Mouse (Mus musculus) macrophage (primary cell): ENCODE measurements around the gene Hdac4. TPM values are rescaled to one million over a fixed set of nuclear protein-coding genes. Genes with fewer than 3 reads are reported as not detected.

ENCODE experiments used
- H3K27ac ChIP-seq: fragments of 350-480 bp; formaldehyde crosslinking; 2 replicates; pipeline ENCODE4 v1.9.0; 2021
- H3K36me3 ChIP-seq: fragments of 350-480 bp; formaldehyde crosslinking; 2 replicates; pipeline ENCODE4 v1.9.0; 2021; ENCODE audit errors: inconsistent target
- H3K4me3 ChIP-seq: fragments of 350-480 bp; formaldehyde crosslinking; 2 replicates; pipeline ENCODE4 v1.9.0; 2021; ENCODE audit errors: inconsistent target
- H3K79me2 ChIP-seq: fragments of 350-480 bp; formaldehyde crosslinking; 2 replicates; pipeline ENCODE4 v1.9.0; 2021; ENCODE audit errors: inconsistent target
- WGBS: methylation state at CpG from one replicate; pipeline ENCODE4 v1.1.7; 2026; ENCODE audit warnings: inconsistent platforms; ENCODE audit not compliant: missing documents; 5-methylcytosine and 5-hydroxymethylcytosine counted together
- polyA plus RNA-seq: library from polyadenylated mRNA; stranded (reverse); fragments of 250-400 nt; gene quantifications from 3 replicates; pipeline ENCODE4 v1.2.4, GENCODE M21; 2018; ENCODE audit warnings: inconsistent platforms

Hdac4 gene
- polyA plus RNA-seq, 1 experiment from 2014 or later: 2.6 TPM

GRCm38 (mm10) chr1:92169776-92170055 lies 25.8 kb downstream of the Hdac4 start:
- peaks cover 100% of the 10 kb centered on the region for H3K79me2 ChIP-seq
- H3K27ac ChIP-seq: no peak overlapping the region
- no peaks in the 10 kb centered on the region for H3K36me3 ChIP-seq
- no peak overlapping the region for H3K4me3 ChIP-seq

GRCm38 (mm10) chr1:92168900-92169775 lies 26.4 kb downstream of the Hdac4 start:
- H3K36me3 ChIP-seq: no peaks in the 10 kb centered on the region
- H3K79me2 ChIP-seq: peaks cover 100% of the 10 kb centered on the region
- WGBS: 90% methylated on average over 4 of the region's 4 CpGs
- H3K27ac ChIP-seq: no peak overlapping the region
- no peak overlapping the region for H3K4me3 ChIP-seq

GRCm38 (mm10) chr1:92163932-92164331 lies 31.6 kb downstream of the Hdac4 start:
- Histone ChIP-seq H3K36me3 (no peaks in the 10 kb centered on the region), H3K79me2 (peaks cover 90% of the 10 kb centered on the region), H3K27ac (no peak overlapping the region), H3K4me3 (no peak overlapping the region)
- WGBS: 100% methylated on average over 1 of the region's 1 CpGs

GRCm38 (mm10) chr1:92159804-92160203 lies 35.7 kb downstream of the Hdac4 start:
- H3K4me3 ChIP-seq: no peak overlapping the region
- no peak overlapping the region for H3K27ac ChIP-seq
- 80% methylated on average over 2 of the region's 4 CpGs for WGBS
- H3K36me3 ChIP-seq: no peaks in the 10 kb centered on the region
- peaks cover 82% of the 10 kb centered on the region for H3K79me2 ChIP-seq

GRCm38 (mm10) chr1:92150201-92150600 lies 45.3 kb downstream of the Hdac4 start:
- H3K27ac ChIP-seq: no peak overlapping the region
- no peak overlapping the region for H3K4me3 ChIP-seq
- H3K36me3 ChIP-seq: no peaks in the 10 kb centered on the region
- WGBS: 85% methylated on average over 1 of the region's 1 CpGs
- peaks cover 13% of the 10 kb centered on the region; the same call in 1 of the 2 replicates for H3K79me2 ChIP-seq

GRCm38 (mm10) chr1:92148527-92148926 lies 47.0 kb downstream of the Hdac4 start:
- H3K27ac ChIP-seq: no peak overlapping the region
- H3K4me3 ChIP-seq: no peak overlapping the region
- no peaks in the 10 kb centered on the region for H3K36me3 ChIP-seq
- WGBS: 100% methylated on average over 1 of the region's 1 CpGs
- peaks cover 5% of the 10 kb centered on the region; the same call in 1 of the 2 replicates for H3K79me2 ChIP-seq

- WGBS: 92% methylated on average over 6 of the region's 6 CpGs
- Histone ChIP-seq H3K27ac (no peak overlapping the region), H3K79me2 (no peaks in the 10 kb centered on the region; the same call in 1 of the 2 replicates), H3K4me3 (no peak overlapping the region), H3K36me3 (no peaks in the 10 kb centered on the region)
Observed at GRCm38 (mm10) chr1:92144868-92145534, 50.5 kb downstream of the Hdac4 start.

GRCm38 (mm10) chr1:92143331-92143895 lies 52.1 kb downstream of the Hdac4 start:
- Histone ChIP-seq H3K36me3 (no peaks in the 10 kb centered on the region), H3K27ac (no peak overlapping the region), H3K79me2 (no peaks in the 10 kb centered on the region; the same call in 1 of the 2 replicates), H3K4me3 (no peak overlapping the region)
- WGBS: 84% methylated on average over 6 of the region's 6 CpGs

- 95% methylated on average over 4 of the region's 4 CpGs for WGBS
- H3K36me3 ChIP-seq: no peaks in the 10 kb centered on the region
- no peaks in the 10 kb centered on the region; the same call in 1 of the 2 replicates for H3K79me2 ChIP-seq
- H3K4me3 ChIP-seq: no peak overlapping the region
- H3K27ac ChIP-seq: no peak overlapping the region
Observed at GRCm38 (mm10) chr1:92142793-92143192, 52.7 kb downstream of the Hdac4 start.

GRCm38 (mm10) chr1:92139001-92139400 lies 56.5 kb downstream of the Hdac4 start:
- WGBS: 92% methylated on average over 4 of the region's 4 CpGs
- Histone ChIP-seq H3K27ac (no peak overlapping the region), H3K36me3 (no peaks in the 10 kb centered on the region), H3K79me2 (no peaks in the 10 kb centered on the region; the same call in 1 of the 2 replicates), H3K4me3 (no peak overlapping the region)

- Histone ChIP-seq H3K36me3 (no peaks in the 10 kb centered on the region), H3K79me2 (no peaks in the 10 kb centered on the region; the same call in 1 of the 2 replicates), H3K27ac (no peak overlapping the region), H3K4me3 (no peak overlapping the region)
- WGBS: 86% methylated on average over 2 of the region's 2 CpGs
Observed at GRCm38 (mm10) chr1:92137136-92137848, 58.2 kb downstream of the Hdac4 start.

- WGBS: 95% methylated on average over 3 of the region's 3 CpGs
- H3K27ac ChIP-seq: no peak overlapping the region
- no peaks in the 10 kb centered on the region for H3K36me3 ChIP-seq
- H3K4me3 ChIP-seq: no peak overlapping the region
- H3K79me2 ChIP-seq: peaks cover 2% of the 10 kb centered on the region; the same call in 1 of the 2 replicates
Observed at GRCm38 (mm10) chr1:92136362-92136761, 59.1 kb downstream of the Hdac4 start.

- 81% methylated on average over 2 of the region's 2 CpGs for WGBS
- Histone ChIP-seq H3K36me3 (no peaks in the 10 kb centered on the region), H3K4me3 (no peak overlapping the region), H3K27ac (no peak overlapping the region), H3K79me2 (peaks cover 15% of the 10 kb centered on the region; the same call in 1 of the 2 replicates)
Observed at GRCm38 (mm10) chr1:92132181-92132580, 63.3 kb downstream of the Hdac4 start.

GRCm38 (mm10) chr1:92130470-92131100 lies 64.9 kb downstream of the Hdac4 start:
- H3K27ac ChIP-seq: no peak overlapping the region
- no peaks in the 10 kb centered on the region for H3K36me3 ChIP-seq
- H3K4me3 ChIP-seq: no peak overlapping the region
- H3K79me2 ChIP-seq: peaks cover 21% of the 10 kb centered on the region; the same call in 1 of the 2 replicates
- WGBS: 79% methylated on average over 6 of the region's 6 CpGs
